Mouse (Mus musculus) stomach, postnatal 0 days (tissue): ENCODE results near the gene Srgap2. TPM values are rescaled to one million over a fixed set of nuclear protein-coding genes. Genes with fewer than 3 reads are reported as not detected.

Experiments used
- ATAC-seq: fragments of 200-750 bp; cut with Nextera tagmentation; 2 replicates; pipeline ENCODE4 v1.8.0; 2017; ENCODE audit not compliant: low FRiP score, low TSS enrichment
- DNase-seq: peaks from one replicate; pipeline ENCODE4 v3.0.0-alpha.2; 2016; ENCODE audit warnings: low spot score
- H3K27ac ChIP-seq: fragments of 300-500 bp; sonication (generic); replicated peaks from 2 replicates; pipeline ENCODE4 v1.5.1; 2014; ENCODE audit warnings: mild to moderate bottlenecking, control low read depth
- H3K27me3 ChIP-seq: fragments of 300-500 bp; sonication (generic); 2 replicates; pipeline ENCODE4 v1.6.1; 2014; ENCODE audit warnings: low read length; ENCODE audit not compliant: control insufficient read depth, insufficient read depth
- H3K36me3 ChIP-seq: fragments of 300-500 bp; sonication (generic); 2 replicates; pipeline ENCODE4 v1.6.1; 2014; ENCODE audit warnings: low read length, mixed read lengths; ENCODE audit not compliant: control insufficient read depth, insufficient read depth
- H3K4me1 ChIP-seq: fragments of 300-500 bp; sonication (generic); replicated peaks from 2 replicates; pipeline ENCODE4 v1.6.1; 2014; ENCODE audit warnings: antibody characterized with exemption; ENCODE audit not compliant: control insufficient read depth, insufficient read depth
- H3K4me2 ChIP-seq: fragments of 300-500 bp; sonication (generic); replicated peaks from 2 replicates; pipeline ENCODE4 v1.6.1; 2014; ENCODE audit warnings: low read depth, mild to moderate bottlenecking, control low read depth, moderate library complexity
- H3K4me3 ChIP-seq: fragments of 300-500 bp; sonication (generic); 2 replicates; pipeline ENCODE4 v1.5.1; 2014; ENCODE audit warnings: low read depth, low read length, control low read depth
- H3K9ac ChIP-seq: fragments of 300-500 bp; sonication (generic); 2 replicates; pipeline ENCODE4 v1.6.1; 2014; ENCODE audit warnings: mild to moderate bottlenecking, low read length, control low read depth, mixed read lengths
- H3K9me3 ChIP-seq: fragments of 300-500 bp; sonication (generic); 2 replicates; pipeline ENCODE4 v1.6.1; 2016; ENCODE audit warnings: low read length; ENCODE audit not compliant: control insufficient read depth
- CTCF ChIP-seq: IDR thresholded peaks from 2 replicates; pipeline ENCODE4 v1.5.1; 2016; ENCODE audit warnings: antibody characterized with exemption, low read depth, mild to moderate bottlenecking, moderate library complexity
- EP300 ChIP-seq: optimal IDR thresholded peaks from 2 replicates; pipeline ENCODE3; 2016; ENCODE audit warnings: antibody characterized with exemption
- WGBS: fragments of 180-500 bp; shearing (Covaris S2); extraction: QIAGEN DNeasy Blood & Tissue Kit; methylation state at CpG from one replicate; pipeline ENCODE4 v1.1.7; 2014; 5-methylcytosine and 5-hydroxymethylcytosine counted together
- polyA plus RNA-seq: library from polyadenylated mRNA; unstranded; fragments of >200 nt; fragmentation: Nextera tagmentation; extraction: Ambion mirVana; gene quantifications from 2 replicates; pipeline ENCODE4 v1.2.1, GENCODE M21; 2015

Srgap2 gene
- polyA plus RNA-seq, 1 experiment from 2014 or later = 7.7 TPM

- TF ChIP-seq EP300 (no peak), CTCF (no peak)
- Histone ChIP-seq H3K9me3 (no peaks in the 10 kb centered on the region), H3K27ac (no peak overlapping the region), H3K4me1 (no peaks in the 10 kb centered on the region), H3K4me3 (no peak overlapping the region), H3K9ac (no peak overlapping the region), H3K4me2 (no peak overlapping the region), H3K36me3 (no peaks in the 10 kb centered on the region), H3K27me3 (no peaks in the 10 kb centered on the region)
- DNase-seq (no peak), ATAC-seq (no peak)
These were observed 129.0 kb downstream of the Srgap2 start for GRCm38 (mm10) chr1:131398181-131398580.

- Histone ChIP-seq H3K9ac (no peak overlapping the region), H3K4me1 (peaks cover 4% of the 10 kb centered on the region; the same call in 1 of the 2 replicates), H3K27ac (no peak overlapping the region), H3K4me2 (no peak overlapping the region), H3K27me3 (no peaks in the 10 kb centered on the region), H3K9me3 (no peaks in the 10 kb centered on the region), H3K36me3 (no peaks in the 10 kb centered on the region), H3K4me3 (no peak overlapping the region)
- WGBS = 35% methylated on average over 3 of the region's 3 CpGs
- TF ChIP-seq CTCF (no peak), EP300 (no peak)
- ATAC-seq (no peak), DNase-seq (no peak)
These were observed 142.7 kb downstream of the Srgap2 start for GRCm38 (mm10) chr1:131384406-131384805.

DNA sequence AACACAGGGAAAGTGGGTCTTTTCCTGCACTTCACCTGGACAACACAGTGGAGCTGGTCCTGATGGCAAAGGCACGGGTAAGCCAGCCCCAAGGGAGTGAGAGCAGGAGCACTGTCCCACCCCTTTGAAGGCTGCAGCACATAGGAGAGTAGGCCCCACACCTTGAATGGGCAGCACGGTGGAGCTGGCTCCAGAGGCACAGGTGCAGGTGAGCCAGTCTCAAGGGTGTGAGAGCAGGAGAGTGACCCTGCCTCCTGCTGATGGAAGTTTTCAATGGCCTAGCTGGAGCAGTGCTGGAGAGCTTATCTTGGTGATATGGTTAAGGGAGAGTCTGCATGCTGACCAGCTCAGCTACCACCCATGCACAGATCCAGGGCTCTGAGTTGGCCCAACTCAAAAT lies 145.0 kb downstream of the Srgap2 start:
- WGBS = 62% methylated on average over 2 of the region's 2 CpGs
- no peak for ATAC-seq

DNA sequence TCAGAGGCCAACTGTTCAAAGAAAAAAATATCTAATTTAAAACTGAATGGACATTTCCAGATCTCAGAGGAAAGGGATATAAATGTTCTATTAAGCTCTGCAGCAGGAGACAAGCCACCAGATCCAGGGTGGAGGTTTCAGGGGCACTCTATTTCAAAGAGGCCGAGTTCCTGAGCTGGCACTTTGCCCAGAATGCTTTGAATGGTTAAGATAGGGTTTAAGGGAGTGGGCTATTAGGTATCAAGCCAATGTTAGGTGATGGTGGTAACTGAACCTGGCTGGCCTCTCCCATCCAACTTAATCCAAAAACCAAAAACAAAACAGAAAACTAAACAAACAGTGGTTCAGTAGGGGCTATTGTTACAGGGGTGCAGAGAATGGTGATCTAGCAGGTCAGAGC lies 146.9 kb downstream of the Srgap2 start:
- TF ChIP-seq CTCF (no peak), EP300 (no peak)
- Histone ChIP-seq H3K9ac (no peak overlapping the region), H3K27ac (no peak overlapping the region), H3K27me3 (no peaks in the 10 kb centered on the region), H3K9me3 (no peaks in the 10 kb centered on the region), H3K4me3 (no peak overlapping the region), H3K4me2 (no peak overlapping the region), H3K36me3 (no peaks in the 10 kb centered on the region), H3K4me1 (peaks cover 11% of the 10 kb centered on the region)
- no peak for ATAC-seq
- DNase-seq = peak; percentile 18
- 8% methylated on average over 1 of the region's 1 CpGs for whole genome bisulfite sequencing

More for the DNA sequence above, 145.0 kb downstream of the Srgap2 start:
- Histone ChIP-seq H3K27me3 (no peaks in the 10 kb centered on the region), H3K36me3 (no peaks in the 10 kb centered on the region), H3K9ac (no peak overlapping the region), H3K4me1 (peaks cover 11% of the 10 kb centered on the region), H3K9me3 (no peaks in the 10 kb centered on the region), H3K4me3 (no peak overlapping the region), H3K27ac (no peak overlapping the region), H3K4me2 (no peak overlapping the region)
- peak; percentile 25 for DNase-seq
- TF ChIP-seq EP300 (no peak), CTCF (no peak)

DNA sequence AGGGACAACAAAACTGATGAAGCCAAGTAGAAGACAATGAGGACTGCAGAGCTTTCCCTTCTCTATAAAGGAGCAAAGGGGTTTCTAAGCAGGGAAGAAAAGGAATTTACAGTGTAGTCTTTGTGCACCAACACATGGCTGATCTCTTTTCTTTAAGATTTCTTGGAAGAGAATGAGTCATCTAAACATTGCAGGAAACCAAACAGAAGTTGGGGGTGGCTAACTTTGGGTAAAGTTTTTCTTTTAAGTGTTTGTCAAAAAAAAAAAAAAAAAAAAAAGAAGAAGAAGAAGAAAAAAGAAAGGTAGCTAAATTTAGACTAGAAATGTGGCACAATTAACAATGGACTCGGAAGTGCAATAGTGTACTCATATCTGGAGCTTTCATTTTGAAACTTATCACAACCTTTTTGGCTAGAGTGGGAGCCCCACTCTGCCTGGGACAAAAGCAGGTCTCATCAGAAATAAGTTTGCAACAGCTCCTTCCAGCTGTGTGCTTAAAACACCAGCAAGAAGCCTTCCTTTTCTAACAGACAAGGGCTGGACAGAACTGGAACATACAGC lies 148.2 kb downstream of the Srgap2 start:
- TF ChIP-seq EP300 (no peak), CTCF (no peak)
- Histone ChIP-seq H3K27ac (peak overlapping the region; percentile 75), H3K4me3 (no peak overlapping the region), H3K4me2 (no peak overlapping the region), H3K4me1 (peaks cover 11% of the 10 kb centered on the region), H3K36me3 (no peaks in the 10 kb centered on the region), H3K9ac (no peak overlapping the region), H3K27me3 (no peaks in the 10 kb centered on the region), H3K9me3 (no peaks in the 10 kb centered on the region)
- DNase-seq = no peak
- WGBS = 24% methylated on average over 1 of the region's 1 CpGs
- ATAC-seq = no peak

GRCm38 (mm10) chr1:131378081-131378913 lies 148.9 kb downstream of the Srgap2 start:
- H3K27me3 ChIP-seq = no peaks in the 10 kb centered on the region
- 31% methylated on average over 7 of the region's 7 CpGs for WGBS
- ATAC-seq (peak; percentile 35; the same call in 1 of the 2 replicates), DNase-seq (no peak)
- H3K4me2 ChIP-seq = no peak overlapping the region
- no peak for TF ChIP-seq CTCF
- TF ChIP-seq EP300 = no peak
- no peaks in the 10 kb centered on the region for H3K9me3 ChIP-seq
- H3K9ac ChIP-seq = no peak overlapping the region
- no peaks in the 10 kb centered on the region for H3K36me3 ChIP-seq
- H3K4me1 ChIP-seq = peaks cover 11% of the 10 kb centered on the region
- no peak overlapping the region for H3K4me3 ChIP-seq
- peak overlapping the region; percentile 75 for H3K27ac ChIP-seq
